Mouse (Mus musculus) heart, adult 2 months (tissue): Measurements from ENCODE around the gene Hcfc2.

ENCODE experiments used
- CTCF ChIP-seq: fragments of 200-600 bp; IDR thresholded peaks from 2 replicates; pipeline ENCODE4 v1.8.1; 2022; ENCODE audit warnings: antibody characterized with exemption, mild to moderate bottlenecking, moderate library complexity
- EP300 ChIP-seq: fragments of 200-500 bp; IDR thresholded peaks from 2 replicates; pipeline ENCODE4 v1.6.1; 2011; ENCODE audit warnings: low read depth, low read length, control low read depth; ENCODE audit not compliant: insufficient read depth
- POLR2A ChIP-seq: fragments of 200-500 bp; IDR thresholded peaks from 2 replicates; pipeline ENCODE4 v1.6.1; 2011; ENCODE audit warnings: mild to moderate bottlenecking, low read depth, low read length, control low read depth; ENCODE audit not compliant: insufficient read depth

DNA sequence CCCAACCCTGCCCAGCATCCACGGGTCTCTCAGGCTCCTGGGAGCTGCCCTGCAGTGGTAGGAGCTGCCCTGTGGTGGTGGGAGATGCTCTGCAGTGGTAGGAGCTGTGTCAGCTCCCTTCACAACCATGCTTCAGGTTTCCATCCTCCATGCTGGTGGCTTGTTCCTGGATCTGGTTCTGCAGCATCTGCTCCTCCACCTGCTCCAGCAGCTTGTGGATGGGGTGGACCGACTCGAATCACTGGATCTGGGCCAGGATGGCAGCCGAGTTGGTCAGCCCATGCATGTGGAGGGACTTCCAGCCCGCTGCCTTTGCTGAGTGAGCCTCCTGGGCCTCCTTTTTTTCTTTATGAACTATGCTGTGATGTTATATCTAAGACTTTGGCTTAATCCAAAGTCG lies 19.0 kb upstream of the Hcfc2 start:
- no peak for TF ChIP-seq POLR2A
- TF ChIP-seq EP300, result no peak
- TF ChIP-seq CTCF, result no peak
